Mouse (Mus musculus) kidney, embryonic 14.5 days (tissue): Measurements from ENCODE around the gene Plgrkt. TPM values are rescaled to one million over a fixed set of nuclear protein-coding genes. Genes with fewer than 3 reads are reported as not detected.

Source experiments
- polyA plus RNA-seq: library from polyadenylated mRNA; unstranded; fragments of >200 nt; fragmentation: Nextera tagmentation; extraction: Ambion mirVana; gene quantifications from 2 replicates; pipeline ENCODE4 v1.2.1, GENCODE M21; 2014

The Plgrkt gene
- polyA plus RNA-seq, 1 experiment from 2014 or later: 47.2 TPM

Other genes with a start within 250 kb of the Plgrkt start
- 8.0 and 15.5 TPM in 2 replicates for gene Jak2, start 115.6 kb downstream of the Plgrkt start, polyA plus RNA-seq
- gene Insl6, start 42.0 kb downstream of the Plgrkt start, polyA plus RNA-seq: 7.2 and 7.8 TPM in 2 replicates
- gene Rln1, start 32.7 kb downstream of the Plgrkt start, polyA plus RNA-seq: 0.83 TPM in 1 of 2 replicates, not detected in the other
- gene Cd274, start 65 bp upstream of the Plgrkt start, polyA plus RNA-seq: 0.19 and 0.39 TPM in 2 replicates
- gene Pdcd1lg2, start 43.5 kb upstream of the Plgrkt start, polyA plus RNA-seq: not detected in 2 replicates
- gene Ric1, start 154.9 kb upstream of the Plgrkt start, polyA plus RNA-seq: 17.4 and 19.3 TPM in 2 replicates